Mouse (Mus musculus) CH12.LX (cell line): ENCODE data around the gene Ogfod3.

Experiments
- CTCF ChIP-seq, 2 experiments: IDR thresholded peaks in 1 of 2; conservative IDR thresholded peaks in 1 of 2; 2 replicates each; pipeline ENCODE4 v1.5.1; 2011 to 2012; ENCODE audit warnings: low read depth in 2 of 2, low read length in 2 of 2, improper control_type of control experiment in 1 of 2, inconsistent platforms in 1 of 2, mild to moderate bottlenecking in 1 of 2, moderate library complexity in 1 of 2
- E2F4 ChIP-seq: IDR thresholded peaks from 2 replicates; pipeline ENCODE4 v1.6.1; 2011; ENCODE audit warnings: low read depth, low read length, improper control_type of control experiment; ENCODE audit not compliant: insufficient replicate concordance
- JUND ChIP-seq: conservative IDR thresholded peaks from 2 replicates; pipeline ENCODE4 v1.6.1; 2011; ENCODE audit warnings: low read depth, low read length, improper control_type of control experiment
- POLR2A ChIP-seq: IDR thresholded peaks from 2 replicates; pipeline ENCODE4 v1.6.1; 2011; ENCODE audit warnings: low read depth, mild to moderate bottlenecking, improper control_type of control experiment, low read length
- SIN3A ChIP-seq: IDR thresholded peaks from 2 replicates; pipeline ENCODE4 v1.6.1; 2012; ENCODE audit warnings: low read length, improper control_type of control experiment, inconsistent platforms
- ZKSCAN1 ChIP-seq: IDR thresholded peaks from 2 replicates; pipeline ENCODE4 v1.6.1; 2012; ENCODE audit warnings: low read depth, inconsistent platforms, low read length, improper control_type of control experiment, borderline replicate concordance

GRCm38 (mm10) chr11:121154203-121154602 lies 50.3 kb downstream of the Ogfod3 start:
- TF ChIP-seq E2F4: no peak
- TF ChIP-seq ZKSCAN1: no peak
- no peak for TF ChIP-seq CTCF (conservative IDR thresholded peaks at IDR 0.05 in 1 of 2, IDR thresholded peaks at IDR 0.05 in 1 of 2; ENCODE audit: low read depth in 2 of 2, low read length in 2 of 2)
- no peak for TF ChIP-seq POLR2A
- TF ChIP-seq JUND: no peak
- no peak for TF ChIP-seq SIN3A
